Comparison of ENCODE assay signal across 21 mouse cellular contexts in genomic region chr16:10236601-10237000, GRCm38 (mm10). TPM values are rescaled to one million over a fixed set of nuclear protein-coding genes. Genes with fewer than 3 reads are reported as not detected.
DNase-seq lines count a peak whose midpoint lies in the region; ATAC-seq and TF ChIP-seq lines count a peak whose summit lies in the region.
"Had no signal": no experiment of that assay in that cellular context is flagged by ENCODE, and none has a peak within 500 bp of the region (broad histone marks: within the 10 kb centered on the region; RNA-seq: fewer than 3 reads in every experiment).

No protein-coding gene starts in this region.

- H3K9me3 ChIP-seq in ES-Bruce4 (replicated peaks; ENCODE audit: control insufficient read depth, insufficient read depth, low read length, poor library complexity, severe bottlenecking) = peaks cover 15% of the 10 kb centered on the region
- no peaks in the 10 kb centered on the region for H3K9me3 ChIP-seq in ES-E14 (ENCODE audit: control insufficient read depth, insufficient read depth, low read depth, low read length)
- H3K9me3 ChIP-seq in intestine, postnatal 0 days (ENCODE audit: control insufficient read depth) = no peaks in the 10 kb centered on the region
- H3K9me3 ChIP-seq: embryonic facial prominence, embryonic 10.5 days; embryonic facial prominence, embryonic 12.5 days; forebrain, embryonic 13.5 days; forebrain, embryonic 15.5 days had no signal

- peak; percentile 44 to 53 for DNase-seq in cerebellum, postnatal 10 days
- no peak for DNase-seq in cerebellum, adult 9-11 months
- no peak for DNase-seq in ES-E14 (ENCODE audit: low read depth, low spot score)
- peak; percentile 36 for DNase-seq in ZHBTc4 (ENCODE audit: low read depth, low spot score)
- DNase-seq in gastrocnemius, adult 8-10 months (ENCODE audit: low spot score in 2 of 2) = no peak
- DNase-seq: adrenal gland, adult 2 months; adrenal gland, postnatal 10 days; adrenal gland, postnatal 25 days; B cell, adult 2 months; cerebellum, adult 11 months; cerebellum, adult 18-20 months; cerebellum, adult 8-10 months; forebrain, postnatal 0 days had no signal

- in situ Hi-C loops in ES-E14 (cut with MboI; ENCODE audit: low sequenced_read_pairs in 2 of 2, unreplicated experiment in 2 of 2) = no loop called here

- H3K4me1 ChIP-seq in ES-Bruce4 (ENCODE audit: control insufficient read depth, insufficient read depth, low read length) = no peaks in the 10 kb centered on the region
- 0 out of 4 replicates have a peak, but pooled peaks cover 0 to 1% of the 10 kb centered on the region in 2 experiments for H3K4me1 ChIP-seq in ES-E14 (ENCODE audit: control insufficient read depth in 2 of 2, insufficient read depth in 2 of 2, low read length in 2 of 2, poor library complexity in 1 of 2)
- no peaks in the 10 kb centered on the region for H3K4me1 ChIP-seq in intestine, postnatal 0 days (replicated peaks; ENCODE audit: control insufficient read depth, insufficient read depth, low read length)
- H3K4me1 ChIP-seq: embryonic facial prominence, embryonic 10.5 days; embryonic facial prominence, embryonic 12.5 days; forebrain, embryonic 13.5 days; forebrain, embryonic 15.5 days had no signal

- H3K4me2 ChIP-seq in intestine, postnatal 0 days (replicated peaks; ENCODE audit: low read depth) = no peak overlapping the region
- H3K4me2 ChIP-seq: embryonic facial prominence, embryonic 12.5 days; forebrain, embryonic 13.5 days; forebrain, embryonic 15.5 days had no signal

- TF ChIP-seq CTCF in ES-Bruce4 (IDR thresholded peaks at IDR 0.05; ENCODE audit: low read depth, low read length) = no peak
- TF ChIP-seq CTCF in intestine, postnatal 0 days (IDR thresholded peaks at IDR 0.05; ENCODE audit: low read depth) = no peak

- ATAC-seq in intestine, postnatal 0 days = no peak
- ATAC-seq: CD4-positive, CD25-positive, alpha-beta regulatory T cell, adult 4 months; forebrain, embryonic 13.5 days; forebrain, embryonic 15.5 days; forebrain, postnatal 0 days had no signal

- peaks cover 2% of the 10 kb centered on the region; the same call in 1 of the 2 replicates for H3K36me3 ChIP-seq in ES-Bruce4 (ENCODE audit: control insufficient read depth, insufficient read depth, low read length, poor library complexity, severe bottlenecking)
- no peaks in the 10 kb centered on the region; the same call in 1 of the 2 replicates for H3K36me3 ChIP-seq in ES-E14 (ENCODE audit: control insufficient read depth, insufficient read depth, low read length, poor library complexity, severe bottlenecking)
- no peaks in the 10 kb centered on the region for H3K36me3 ChIP-seq in intestine, postnatal 0 days (ENCODE audit: control insufficient read depth, insufficient read depth)
- H3K36me3 ChIP-seq: embryonic facial prominence, embryonic 10.5 days; embryonic facial prominence, embryonic 12.5 days; forebrain, embryonic 15.5 days had no signal

- TF ChIP-seq POLR2A in ES-Bruce4 (IDR thresholded peaks at IDR 0.05; ENCODE audit: insufficient read depth, low read length) = no peak

- no peak overlapping the region for H3K9ac ChIP-seq in ES-Bruce4 (ENCODE audit: low read depth, poor library complexity, severe bottlenecking)
- H3K9ac ChIP-seq in ES-E14 (ENCODE audit: insufficient read depth, low read depth, low read length, poor library complexity, severe bottlenecking) = no peak overlapping the region
- no peak overlapping the region for H3K9ac ChIP-seq in intestine, postnatal 0 days (ENCODE audit: low read depth, low read length)
- H3K9ac ChIP-seq: embryonic facial prominence, embryonic 12.5 days; forebrain, embryonic 13.5 days; forebrain, embryonic 15.5 days; forebrain, postnatal 0 days had no signal

- no peak for TF ChIP-seq EP300 in ES-Bruce4 (IDR thresholded peaks at IDR 0.05; ENCODE audit: insufficient read depth, low read depth, low read length)

- H3K27me3 ChIP-seq in ES-Bruce4 (ENCODE audit: control insufficient read depth, insufficient read depth, low read length, poor library complexity, severe bottlenecking) = no peaks in the 10 kb centered on the region
- H3K27me3 ChIP-seq in intestine, postnatal 0 days (replicated peaks; ENCODE audit: control insufficient read depth, insufficient read depth, low read length) = no peaks in the 10 kb centered on the region
- H3K27me3 ChIP-seq: CH12.LX; embryonic facial prominence, embryonic 12.5 days; forebrain, embryonic 13.5 days; forebrain, embryonic 15.5 days had no signal

- no peak overlapping the region for H3K4me3 ChIP-seq in ES-Bruce4 (ENCODE audit: low read depth, low read length)
- no peak overlapping the region for H3K4me3 ChIP-seq in ES-E14 (ENCODE audit: insufficient read depth in 1 of 2, low read depth in 1 of 2, low read length in 2 of 2, poor library complexity in 1 of 2, severe bottlenecking in 1 of 2)
- H3K4me3 ChIP-seq in intestine, postnatal 0 days (ENCODE audit: low read depth, low read length) = no peak overlapping the region
- H3K4me3 ChIP-seq: embryonic facial prominence, embryonic 10.5 days; embryonic facial prominence, embryonic 12.5 days; forebrain, embryonic 13.5 days; forebrain, embryonic 15.5 days had no signal

- peak overlapping the region; percentile 44; the same call in 1 of the 2 replicates for H3K27ac ChIP-seq in ES-Bruce4 (ENCODE audit: insufficient read depth, low read length)
- H3K27ac ChIP-seq in ES-E14 (ENCODE audit: insufficient read depth, low read depth, low read length, poor library complexity, severe bottlenecking) = peak overlapping the region; percentile 69; the same call in 1 of the 2 replicates
- no peak overlapping the region for H3K27ac ChIP-seq in intestine, postnatal 0 days (ENCODE audit: low read depth, low read length)
- H3K27ac ChIP-seq: embryonic facial prominence, embryonic 10.5 days; embryonic facial prominence, embryonic 12.5 days; forebrain, embryonic 13.5 days; forebrain, embryonic 15.5 days had no signal

TF ChIP-seq in ES-E14, 5 proteins besides CTCF, POLR2A, EP300 and RAD21:
- TF ChIP-seq HCFC1 (IDR thresholded peaks at IDR 0.05; ENCODE audit: borderline replicate concordance, insufficient read depth, low read length) = no peak
- TF ChIP-seq CHD2 (IDR thresholded peaks at IDR 0.05; ENCODE audit: low read depth, low read length) = no peak
- no peak for TF ChIP-seq ZNF384 (IDR thresholded peaks at IDR 0.05; ENCODE audit: low read depth, low read length)
- no peak for TF ChIP-seq MAFK (IDR thresholded peaks at IDR 0.05; ENCODE audit: insufficient read depth, low read depth, low read length)
- TF ChIP-seq ZC3H11A (IDR thresholded peaks at IDR 0.05; ENCODE audit: borderline replicate concordance, low read depth, low read length) = no peak
TF ChIP-seq in ES-E14: peak in this region for 0.

RNA-seq across cellular contexts. Expression of gene Atf7ip2, which starts 44.1 kb away (rescaled TPM):
- polyA plus RNA-seq in ES-Bruce4 (2011; ENCODE audit: insufficient read depth, insufficient read length, low read depth, missing spikeins) = 32.8 and 35.1 TPM in 2 replicates
- 13.3 and 15.8 TPM in 2 replicates for total RNA-seq in ES-E14 (2012; rRNA removed)
- not detected for total RNA-seq in gastrocnemius, adult 8-10 months (2022)
- 0.18 and 0.25 TPM in 2 replicates for polyA plus RNA-seq in intestine, postnatal 0 days (2015; fragmentation: Nextera tagmentation; extraction: Ambion mirVana)
- total RNA-seq: CH12.LX had no signal
- polyA plus RNA-seq: CD4-positive, CD25-positive, alpha-beta regulatory T cell, adult 4 months had no signal

Comparison
In these comparisons a context has a peak if more than half of its experiments do, and no peak if none do; other contexts are left out.
1. DNase-seq: peak in cerebellum, postnatal 10 days (2 of 2) and ZHBTc4 (single experiment); none in cerebellum, adult 9-11 months (single experiment), ES-E14 (single experiment) and gastrocnemius, adult 8-10 months (0 of 2).
2. RNA of gene Atf7ip2, which starts 44.1 kb away (total RNA-seq): 13.3 to 15.8 TPM in ES-E14; not detected in gastrocnemius, adult 8-10 months; every median in the first group is over 10 times any median in the second.